Mouse (Mus musculus): ENCODE data around the gene Fam234a. TPM values are rescaled to one million over a fixed set of nuclear protein-coding genes. Genes with fewer than 3 reads are reported as not detected.
A peak's percentile ranks its signal among the peaks of the same experiment; 100 is the strongest.
"Not testable (repeated sequence)": the region's sequence is repeated elsewhere in the genome, so short reads cannot be mapped to it uniquely, and the experiment has no call there.

Fam234a gene
- polyA plus RNA-seq (2015; fragmentation: Nextera tagmentation; extraction: Ambion mirVana), result 34.2 and 35.6 TPM in 2 replicates

DNA sequence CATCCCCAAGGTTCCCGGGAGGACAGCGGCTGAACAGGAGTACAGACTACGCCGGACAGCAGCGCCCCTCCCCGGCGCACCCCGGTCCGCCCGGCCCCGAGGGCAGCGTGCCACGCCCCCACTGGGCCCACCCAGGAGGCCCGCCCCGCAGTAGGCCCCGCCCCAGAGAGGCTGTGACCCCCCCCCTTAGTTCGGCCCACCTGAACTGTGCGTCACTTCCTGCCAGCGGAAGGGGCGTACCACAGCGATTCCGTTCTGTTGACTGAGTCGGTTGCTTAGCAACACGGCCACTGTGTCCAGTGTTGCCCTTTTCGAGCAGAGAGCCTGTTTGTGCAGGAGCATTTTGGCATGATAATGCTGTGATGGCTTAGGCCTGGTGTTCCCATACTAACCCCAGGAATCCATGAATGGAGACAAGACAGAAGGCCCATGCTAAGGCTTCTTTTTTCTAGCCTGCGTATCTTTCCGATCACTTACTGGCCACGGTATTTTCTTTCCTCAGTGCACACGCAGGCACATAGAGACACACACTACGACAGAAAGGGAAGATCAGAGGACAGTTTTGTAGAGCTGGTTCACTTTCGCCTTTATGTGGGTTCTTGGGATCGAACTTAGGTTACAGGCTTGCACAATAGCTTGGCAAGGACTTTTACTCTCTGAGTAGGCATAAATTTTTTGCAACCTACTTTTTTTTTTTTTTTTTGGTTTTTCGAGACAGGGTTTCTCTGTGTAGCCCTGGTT, at the start of gene Fam234a:
Gene Fam234a (minus strand): TSS at position 142 of the 741 bp plus-strand sequence.
- Histone ChIP-seq H3K9me3 (no peaks in the 10 kb centered on the region), H3K36me3 (no peaks in the 10 kb centered on the region), H3K4me3 (peak within 1 kb of the TSS; percentile 67), H3K27me3 (no peaks in the 10 kb centered on the region), H3K9ac (peak within 1 kb of the TSS; percentile 67), H3K4me2 (peak within 1 kb of the TSS; percentile 84), H3K27ac (replicated peaks) (peak within 1 kb of the TSS; percentile 86), H3K4me1 (replicated peaks) (peaks cover 22% of the 10 kb centered on the region)
- WGBS, result 5% methylated on average over 33 of the region's 33 CpGs
- peak; percentile 97 for ATAC-seq (ENCODE audit: low FRiP score, low read depth)

- H3K27ac ChIP-seq (replicated peaks), result no peak overlapping the region
- H3K27me3 ChIP-seq, result no peaks in the 10 kb centered on the region
- no peak overlapping the region for H3K4me3 ChIP-seq
- peaks cover 72% of the 10 kb centered on the region for H3K36me3 ChIP-seq
- H3K4me2 ChIP-seq, result no peak overlapping the region
- 86% methylated on average over 4 of the region's 4 CpGs for WGBS
- ATAC-seq (ENCODE audit: low FRiP score, low read depth), result no peak
- no peak overlapping the region for H3K9ac ChIP-seq
- no peaks in the 10 kb centered on the region for H3K4me1 ChIP-seq (replicated peaks)
- no peaks in the 10 kb centered on the region for H3K9me3 ChIP-seq
These were observed 45.4 kb upstream of the Fam234a start for GRCm38 (mm10) chr17:26289475-26289874.

GRCm38 (mm10) chr17:26286199-26286955, 42.3 kb upstream of the Fam234a start:
- H3K4me1 ChIP-seq (replicated peaks), result no peaks in the 10 kb centered on the region
- no peak overlapping the region for H3K9ac ChIP-seq
- no peak overlapping the region for H3K27ac ChIP-seq (replicated peaks)
- H3K9me3 ChIP-seq, result no peaks in the 10 kb centered on the region
- H3K4me2 ChIP-seq, result no peak overlapping the region
- 89% methylated on average over 8 of the region's 8 CpGs for WGBS
- peaks cover 97% of the 10 kb centered on the region for H3K36me3 ChIP-seq
- ATAC-seq (ENCODE audit: low FRiP score, low read depth), result no peak
- H3K27me3 ChIP-seq, result no peaks in the 10 kb centered on the region
- H3K4me3 ChIP-seq, result no peak overlapping the region

- no peaks in the 10 kb centered on the region for H3K4me1 ChIP-seq (replicated peaks)
- H3K4me3 ChIP-seq, result no peak overlapping the region
- peaks cover 59% of the 10 kb centered on the region for H3K36me3 ChIP-seq
- no peak overlapping the region for H3K27ac ChIP-seq (replicated peaks)
- no peaks in the 10 kb centered on the region for H3K27me3 ChIP-seq
- 95% methylated on average over 4 of the region's 4 CpGs for WGBS
- no peak overlapping the region for H3K9ac ChIP-seq
- H3K9me3 ChIP-seq, result no peaks in the 10 kb centered on the region
- no peak overlapping the region for H3K4me2 ChIP-seq
- ATAC-seq (ENCODE audit: low FRiP score, low read depth), result no peak
These were observed 32.7 kb upstream of the Fam234a start for GRCm38 (mm10) chr17:26276711-26277110.

- H3K4me2 ChIP-seq, result no peak overlapping the region
- ATAC-seq (ENCODE audit: low FRiP score, low read depth), result no peak
- H3K4me1 ChIP-seq (replicated peaks), result no peaks in the 10 kb centered on the region
- no peaks in the 10 kb centered on the region for H3K9me3 ChIP-seq
- no peak overlapping the region for H3K9ac ChIP-seq
- peaks cover 58% of the 10 kb centered on the region for H3K36me3 ChIP-seq
- no peak overlapping the region for H3K27ac ChIP-seq (replicated peaks)
- no peaks in the 10 kb centered on the region for H3K27me3 ChIP-seq
- 88% methylated on average over 13 of the region's 13 CpGs for WGBS
- no peak overlapping the region for H3K4me3 ChIP-seq
These were observed 31.9 kb upstream of the Fam234a start for GRCm38 (mm10) chr17:26275933-26276332.

DNA sequence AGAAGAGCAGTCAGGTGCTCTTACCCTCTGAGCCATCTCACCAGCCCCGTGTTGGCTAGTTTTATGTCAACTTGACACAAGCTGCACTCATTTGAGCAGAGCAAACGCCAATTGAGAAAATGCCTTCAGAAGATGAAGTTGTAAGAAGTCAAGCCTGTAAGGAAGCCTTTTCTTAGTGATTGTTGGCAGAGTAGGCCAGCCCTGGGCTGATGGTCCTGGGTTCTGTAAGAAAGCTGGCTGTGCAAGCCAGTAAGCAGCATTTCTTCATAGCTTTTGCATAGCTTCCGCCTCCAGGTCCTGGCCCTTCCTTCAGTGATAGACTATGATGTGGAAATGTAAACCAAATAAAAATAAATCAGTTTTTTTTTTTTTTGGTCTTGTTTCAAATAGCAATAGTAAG, 28.5 kb upstream of the Fam234a start:
- H3K27me3 ChIP-seq, result no peaks in the 10 kb centered on the region
- H3K9me3 ChIP-seq, result no peaks in the 10 kb centered on the region
- H3K4me2 ChIP-seq, result no peak overlapping the region
- H3K4me3 ChIP-seq, result no peak overlapping the region
- ATAC-seq (ENCODE audit: low FRiP score, low read depth), result no peak
- peaks cover 56% of the 10 kb centered on the region for H3K36me3 ChIP-seq
- no peaks in the 10 kb centered on the region for H3K4me1 ChIP-seq (replicated peaks)
- no peak overlapping the region for H3K9ac ChIP-seq
- no peak overlapping the region for H3K27ac ChIP-seq (replicated peaks)
- 92% methylated on average over 3 of the region's 3 CpGs for WGBS

- not testable (repeated sequence) for H3K4me1 ChIP-seq (replicated peaks); H3K9ac ChIP-seq; H3K4me3 ChIP-seq; ATAC-seq (ENCODE audit: low FRiP score, low read depth); H3K9me3 ChIP-seq; H3K4me2 ChIP-seq; H3K27me3 ChIP-seq; H3K27ac ChIP-seq (replicated peaks)
- whole genome bisulfite sequencing, result 96% methylated on average over 10 of the region's 10 CpGs
- H3K36me3 ChIP-seq, result peaks cover 58% of the 10 kb centered on the region
These were observed 25.5 kb upstream of the Fam234a start for GRCm38 (mm10) chr17:26269577-26269976.

GRCm38 (mm10) chr17:26268851-26269250, 24.8 kb upstream of the Fam234a start:
- no peaks in the 10 kb centered on the region for H3K27me3 ChIP-seq
- WGBS, result 83% methylated on average over 1 of the region's 1 CpGs
- no peak overlapping the region for H3K27ac ChIP-seq (replicated peaks)
- no peak for ATAC-seq (ENCODE audit: low FRiP score, low read depth)
- no peak overlapping the region for H3K9ac ChIP-seq
- no peak overlapping the region for H3K4me2 ChIP-seq
- no peak overlapping the region for H3K4me3 ChIP-seq
- H3K9me3 ChIP-seq, result no peaks in the 10 kb centered on the region
- H3K36me3 ChIP-seq, result peaks cover 64% of the 10 kb centered on the region
- H3K4me1 ChIP-seq (replicated peaks), result no peaks in the 10 kb centered on the region

- H3K36me3 ChIP-seq, result peaks cover 74% of the 10 kb centered on the region
- no peak overlapping the region for H3K4me3 ChIP-seq
- H3K4me2 ChIP-seq, result no peak overlapping the region
- H3K27me3 ChIP-seq, result no peaks in the 10 kb centered on the region
- no peak overlapping the region for H3K27ac ChIP-seq (replicated peaks)
- WGBS, result 96% methylated on average over 3 of the region's 3 CpGs
- no peak for ATAC-seq (ENCODE audit: low FRiP score, low read depth)
- no peaks in the 10 kb centered on the region for H3K9me3 ChIP-seq
- no peaks in the 10 kb centered on the region for H3K4me1 ChIP-seq (replicated peaks)
- no peak overlapping the region for H3K9ac ChIP-seq
These were observed 18.3 kb upstream of the Fam234a start for GRCm38 (mm10) chr17:26262384-26262783.

GRCm38 (mm10) chr17:26261826-26262225, 17.8 kb upstream of the Fam234a start:
- peaks cover 73% of the 10 kb centered on the region for H3K36me3 ChIP-seq
- H3K9me3 ChIP-seq, result no peaks in the 10 kb centered on the region
- no peaks in the 10 kb centered on the region for H3K27me3 ChIP-seq
- WGBS, result 86% methylated on average over 4 of the region's 4 CpGs
- ATAC-seq (ENCODE audit: low FRiP score, low read depth), result no peak
- no peak overlapping the region for H3K27ac ChIP-seq (replicated peaks)
- H3K4me2 ChIP-seq, result no peak overlapping the region
- no peak overlapping the region for H3K4me3 ChIP-seq
- no peak overlapping the region for H3K9ac ChIP-seq
- H3K4me1 ChIP-seq (replicated peaks), result no peaks in the 10 kb centered on the region

DNA sequence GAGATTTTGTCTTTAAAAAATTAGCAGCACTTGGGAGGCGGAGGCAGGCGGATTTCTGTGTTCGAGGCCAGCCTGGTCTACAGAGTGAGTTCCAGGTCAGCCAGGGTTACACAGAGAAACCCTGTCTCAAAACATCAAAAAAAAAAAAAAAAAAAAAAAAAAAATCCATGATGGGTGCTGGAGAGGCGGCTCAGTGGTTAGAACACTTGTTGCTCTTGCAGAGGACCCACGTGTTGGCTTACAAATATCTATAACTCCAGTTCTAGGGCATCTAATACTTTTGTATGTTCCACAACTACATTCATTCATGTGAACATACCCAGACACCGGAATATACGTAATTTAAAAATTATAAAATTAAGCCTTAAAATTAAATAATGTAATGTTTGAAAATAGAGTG, 11.3 kb upstream of the Fam234a start:
- H3K9me3 ChIP-seq, result no peaks in the 10 kb centered on the region
- 97% methylated on average over 7 of the region's 7 CpGs for WGBS
- H3K36me3 ChIP-seq, result peaks cover 42% of the 10 kb centered on the region
- no peaks in the 10 kb centered on the region for H3K27me3 ChIP-seq
- peaks cover 13% of the 10 kb centered on the region for H3K4me1 ChIP-seq (replicated peaks)
- no peak overlapping the region for H3K9ac ChIP-seq
- H3K27ac ChIP-seq (replicated peaks), result no peak overlapping the region
- H3K4me2 ChIP-seq, result no peak overlapping the region
- H3K4me3 ChIP-seq, result no peak overlapping the region
- no peak for ATAC-seq (ENCODE audit: low FRiP score, low read depth)

- peak overlapping the region; percentile 96 for H3K4me3 ChIP-seq
- peak overlapping the region; percentile 75 for H3K4me2 ChIP-seq
- H3K4me1 ChIP-seq (replicated peaks), result peaks cover 13% of the 10 kb centered on the region
- H3K27me3 ChIP-seq, result no peaks in the 10 kb centered on the region
- peaks cover 24% of the 10 kb centered on the region for H3K36me3 ChIP-seq
- WGBS, result 0% methylated on average over 24 of the region's 24 CpGs
- H3K9me3 ChIP-seq, result no peaks in the 10 kb centered on the region
- H3K9ac ChIP-seq, result peak overlapping the region; percentile 96
- no peak for ATAC-seq (ENCODE audit: low FRiP score, low read depth)
- peak overlapping the region; percentile 99 for H3K27ac ChIP-seq (replicated peaks)
These were observed 9.4 kb upstream of the Fam234a start for GRCm38 (mm10) chr17:26253399-26253798.

All from hindbrain, embryonic 15.5 days (tissue).